Mouse (Mus musculus) 416B (cell line): Measurements from ENCODE around the gene Tex101.
"Not testable (repeated sequence)": the region's sequence is repeated elsewhere in the genome, so short reads cannot be mapped to it uniquely, and the experiment has no call there.

Source experiments
- DNase-seq: peaks from one replicate; pipeline ENCODE4 v3.0.0; 2011; ENCODE audit warnings: low read depth

Tex101 gene

DNA sequence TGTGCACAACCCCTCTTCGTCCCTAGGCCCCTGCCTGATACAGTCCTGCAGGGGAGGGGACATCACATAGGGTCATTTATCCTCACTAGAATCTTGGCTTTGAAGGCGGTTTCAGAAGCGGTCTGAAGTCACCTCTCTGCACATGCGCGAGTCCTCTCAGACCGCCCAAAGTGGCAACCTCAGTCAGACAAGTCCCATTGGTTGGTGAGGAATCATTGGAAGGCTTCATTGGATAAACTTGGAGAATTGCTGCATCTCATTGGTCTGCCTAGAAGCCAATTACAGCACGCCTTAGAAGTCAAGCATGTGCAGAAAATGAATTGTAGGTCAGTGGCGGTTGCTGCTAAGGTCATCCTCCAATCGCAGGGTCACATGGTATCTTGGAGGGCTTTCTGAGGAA is at the start of gene Tex101:
Gene Tex101, minus strand, starts transcription at position 101 of the 400 bp plus-strand sequence.
- DNase-seq = no peak

DNA sequence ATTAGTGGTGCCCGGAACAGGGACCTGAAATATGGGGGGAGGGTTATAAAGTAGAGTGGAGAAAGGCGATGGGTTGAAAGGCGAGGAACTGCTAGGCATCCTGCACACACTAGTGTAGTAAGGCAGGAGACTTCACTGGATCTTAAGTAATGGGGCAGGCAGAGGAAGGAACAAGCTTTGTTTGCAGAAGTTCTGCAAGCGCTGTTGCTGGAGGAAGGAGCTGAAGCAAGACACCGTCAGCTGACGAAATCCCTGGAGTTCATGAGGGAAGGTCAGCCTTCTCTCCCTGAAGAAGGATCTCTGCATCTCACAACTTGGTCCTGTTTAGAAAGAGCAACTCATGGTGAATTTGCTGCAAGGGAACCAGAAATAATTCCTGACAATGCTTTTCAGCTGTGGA is 38.6 kb upstream of the Tex101 start:
- peak; percentile 45 for DNase-seq

DNA sequence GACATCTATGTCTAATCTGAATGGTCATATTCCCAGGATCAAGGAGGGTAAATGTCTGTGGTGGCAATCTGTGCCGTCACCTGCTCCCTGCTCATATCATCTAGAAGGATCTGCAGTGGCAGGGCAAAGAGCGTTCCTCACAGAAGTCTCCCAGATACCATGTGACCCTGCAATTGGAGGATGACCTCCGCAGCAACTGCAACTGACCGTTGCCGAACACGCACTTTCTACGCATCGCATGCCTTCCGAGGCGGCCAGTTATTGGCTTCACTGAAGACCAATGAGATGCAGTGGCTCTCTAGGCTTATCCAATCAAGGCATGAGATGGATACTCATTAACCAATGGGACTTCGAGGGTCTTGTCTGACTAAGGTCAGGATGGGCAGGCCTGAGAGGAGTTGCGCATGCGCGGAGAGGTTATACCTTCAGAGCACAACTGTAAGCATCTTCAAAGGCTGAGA is 32.4 kb upstream of the Tex101 start, which contains the start of gene BC049730:
Gene BC049730, plus strand, starts transcription at position 411 of the 461 bp plus-strand sequence.
- no peak for DNase-seq

- DNase-seq = not testable (repeated sequence)
These were observed 26.4 kb upstream of the Tex101 start for GRCm38 (mm10) chr7:24702841-24703240.

- not testable (repeated sequence) for DNase-seq
These were observed 21.4 kb upstream of the Tex101 start for GRCm38 (mm10) chr7:24697891-24698290.

DNA sequence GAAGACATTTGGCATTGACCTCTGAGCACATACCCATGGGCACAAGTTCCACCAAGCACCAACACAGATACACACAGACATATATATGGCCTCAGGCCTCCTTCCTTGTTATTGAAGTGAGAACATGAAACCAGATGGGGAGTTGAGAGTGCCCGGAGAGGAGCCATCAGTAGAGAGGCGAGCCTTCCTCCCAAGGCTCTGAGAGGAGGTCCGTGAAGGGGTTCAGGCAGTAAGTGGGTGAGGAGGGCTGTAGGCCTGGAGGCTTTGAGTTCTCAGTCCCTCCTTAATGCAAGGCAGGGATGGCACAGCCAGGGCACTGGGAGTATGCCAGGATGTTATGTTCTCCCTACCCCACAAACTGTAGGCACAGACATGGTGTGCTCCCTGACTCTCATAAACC is 16.2 kb upstream of the Tex101 start:
- not testable (repeated sequence) for DNase-seq

- DNase-seq = not testable (repeated sequence)
These were observed 11.0 kb upstream of the Tex101 start for GRCm38 (mm10) chr7:24687519-24687918.

DNA sequence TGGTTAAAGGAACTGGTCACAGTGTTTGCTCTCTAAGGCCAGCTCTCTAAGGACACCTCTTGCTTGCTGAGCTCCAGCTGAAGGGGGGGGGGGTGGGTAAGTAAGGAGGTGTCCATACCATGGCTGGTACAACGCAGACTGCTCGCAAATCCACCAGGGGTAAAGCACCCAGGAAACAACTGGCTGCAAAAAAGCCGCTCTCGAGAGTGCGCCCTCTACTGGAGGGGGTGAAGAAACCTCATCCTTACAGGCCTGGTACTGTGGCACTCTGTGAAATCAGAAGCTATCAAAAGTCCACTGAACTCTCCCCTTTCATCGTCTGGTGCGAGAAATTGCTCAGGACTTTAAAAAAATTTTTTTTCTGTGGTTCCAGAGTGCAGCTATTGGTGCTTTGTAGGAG is 7.6 kb upstream of the Tex101 start:
- DNase-seq = not testable (repeated sequence)

GRCm38 (mm10) chr7:24671944-24672439 is 4.5 kb downstream of the Tex101 start:
- DNase-seq = no peak

DNA sequence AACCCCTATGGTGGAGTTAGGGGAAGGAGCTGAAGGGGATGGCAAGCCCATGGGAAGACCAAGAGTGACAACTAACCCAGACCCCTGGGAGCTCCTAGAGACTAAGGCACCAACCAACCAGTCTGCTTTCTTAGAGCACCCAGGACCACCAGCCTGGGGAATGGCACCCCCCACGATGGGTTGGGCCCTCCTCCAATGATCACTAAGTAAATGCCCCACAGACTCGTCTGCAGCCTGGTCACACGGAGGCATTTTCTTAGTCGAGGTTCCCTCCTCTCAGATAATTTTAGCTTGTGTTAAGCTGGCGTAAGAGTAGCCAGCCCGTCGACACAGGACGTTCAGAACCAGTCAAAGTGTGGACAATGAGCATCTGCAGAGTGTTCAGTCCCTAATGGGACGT is 11.5 kb downstream of the Tex101 start:
- no peak for DNase-seq

- DNase-seq = no peak
These were observed 12.2 kb downstream of the Tex101 start for GRCm38 (mm10) chr7:24664301-24664700.

DNA sequence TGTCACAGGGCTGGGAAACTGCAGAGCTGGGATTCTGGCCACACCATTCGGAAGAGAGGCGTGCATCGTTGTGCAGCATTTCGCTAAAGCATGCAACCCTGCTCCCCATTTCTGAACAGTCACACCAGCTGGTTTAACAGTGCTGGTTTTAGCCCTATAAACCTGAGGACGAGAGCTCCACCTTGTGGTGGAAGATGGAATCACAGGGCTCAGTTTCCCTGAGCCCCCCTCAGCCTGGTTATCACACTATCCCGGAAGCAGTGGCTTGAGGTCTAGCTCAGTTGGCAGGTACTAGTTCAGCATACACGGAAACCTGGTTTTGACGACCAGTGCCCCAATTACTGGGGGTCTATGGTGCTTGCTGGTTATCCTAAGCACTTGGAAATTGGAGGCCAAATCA is 13.9 kb downstream of the Tex101 start:
- peak; percentile 83 for DNase-seq

DNA sequence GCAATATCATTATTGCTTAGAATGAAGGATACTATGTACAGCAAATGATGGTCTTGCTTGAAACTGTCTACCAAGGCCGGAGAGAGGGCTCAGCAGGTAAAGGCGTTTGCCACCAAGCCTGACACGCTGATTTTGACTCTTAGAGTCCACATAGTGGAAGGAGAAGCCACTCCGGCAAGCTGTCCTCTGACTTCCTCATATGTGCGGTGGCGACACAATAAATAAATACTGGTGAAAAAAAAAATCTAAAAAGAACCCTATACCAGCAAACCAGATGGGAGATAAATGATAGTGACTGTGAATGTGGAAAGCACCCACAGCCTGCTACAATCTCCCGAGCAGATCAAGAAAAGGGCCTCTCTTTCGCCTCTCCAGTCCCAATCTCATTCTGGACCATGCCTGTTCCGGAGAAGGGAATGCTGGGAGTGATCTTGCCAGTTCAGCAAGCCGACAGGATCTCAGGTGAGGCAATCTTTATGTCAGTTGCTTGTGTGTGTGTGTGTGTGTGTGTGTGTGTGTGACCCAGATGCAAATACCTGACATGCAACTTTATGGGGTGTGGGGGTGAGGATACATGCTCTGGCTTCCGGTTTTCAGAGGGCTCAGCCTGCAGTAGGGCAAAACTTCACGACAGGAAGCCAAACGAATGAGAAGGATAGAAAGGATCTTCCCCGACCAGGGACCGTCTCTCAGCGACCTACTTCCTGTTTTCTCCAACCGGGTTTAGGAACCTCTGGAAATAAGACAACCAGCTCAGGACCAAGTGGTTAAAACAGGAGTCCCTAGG is 15.2 kb downstream of the Tex101 start:
- DNase-seq = peak; percentile 46

DNA sequence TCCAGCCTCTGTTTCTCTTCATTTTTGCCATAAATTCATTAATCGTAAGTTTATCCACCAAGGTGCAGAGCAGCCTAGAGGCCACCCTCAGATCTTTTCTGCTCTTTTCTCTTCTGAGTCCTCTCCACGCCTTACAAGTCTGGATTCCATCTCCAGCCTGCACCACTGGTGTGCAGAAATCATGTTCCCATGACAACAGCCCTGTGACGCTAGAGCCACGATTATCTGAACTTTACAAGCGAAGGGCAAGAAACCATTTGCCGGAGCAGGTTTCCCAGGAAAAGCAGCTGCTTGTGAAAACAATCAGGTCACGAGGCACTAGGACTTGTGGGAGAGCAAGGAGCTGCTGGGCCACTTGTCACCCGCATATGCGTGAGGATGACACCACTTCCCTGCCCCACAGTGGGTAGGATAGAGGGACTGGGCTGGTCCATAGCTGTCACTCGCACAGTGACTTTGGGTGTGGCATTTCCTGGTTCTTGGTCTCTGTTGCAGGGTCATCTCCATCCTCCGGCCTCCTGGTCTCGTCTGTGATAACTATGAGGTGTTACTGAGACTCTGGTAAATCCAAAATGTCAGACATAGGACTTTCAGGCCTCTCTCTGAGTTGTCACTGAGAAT is 16.6 kb downstream of the Tex101 start:
- no peak for DNase-seq

DNA sequence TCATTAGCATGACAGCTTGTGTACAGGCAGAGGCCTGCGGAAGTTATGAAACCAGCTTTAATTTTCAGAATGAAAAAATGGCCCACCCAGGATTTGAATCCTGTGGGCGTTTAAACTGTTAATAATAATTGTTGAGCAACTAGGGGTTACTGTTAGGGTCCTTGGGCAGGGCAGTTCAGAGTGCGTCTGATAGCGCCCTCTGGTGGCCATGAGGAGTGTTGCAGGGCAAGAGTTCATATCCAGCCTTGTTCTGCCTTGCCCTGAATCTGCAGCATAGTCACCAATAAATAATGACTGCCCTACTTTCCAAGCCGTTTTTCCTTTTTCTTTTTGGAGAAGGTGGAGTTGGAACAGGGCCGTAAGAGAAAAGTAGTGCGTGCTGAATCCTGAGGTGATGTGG is 22.8 kb downstream of the Tex101 start:
- DNase-seq = peak; percentile 61

- DNase-seq = no peak
These were observed 30.0 kb downstream of the Tex101 start for GRCm38 (mm10) chr7:24646486-24646885.

DNA sequence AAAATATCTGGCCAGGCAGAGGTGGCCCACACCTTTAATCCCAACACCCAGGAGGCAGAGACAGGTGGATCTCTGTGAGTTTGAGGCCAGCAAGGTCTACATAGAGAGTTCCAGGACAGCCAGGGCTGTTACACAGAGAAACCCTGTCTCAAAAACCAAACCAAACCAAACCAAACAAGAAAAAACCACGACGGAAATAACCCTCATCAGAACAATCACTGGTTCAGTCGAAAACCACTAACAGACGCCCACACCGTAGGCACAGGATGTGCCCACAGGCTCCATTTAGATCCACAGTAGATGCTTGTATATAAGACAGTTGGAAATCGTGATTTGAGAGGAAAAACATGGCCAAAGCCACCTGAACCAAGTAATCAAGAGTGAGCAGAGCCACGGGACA is 31.5 kb downstream of the Tex101 start:
- DNase-seq = peak; percentile 60

- DNase-seq = no peak
These were observed 32.0 kb downstream of the Tex101 start for GRCm38 (mm10) chr7:24644492-24644891.

DNA sequence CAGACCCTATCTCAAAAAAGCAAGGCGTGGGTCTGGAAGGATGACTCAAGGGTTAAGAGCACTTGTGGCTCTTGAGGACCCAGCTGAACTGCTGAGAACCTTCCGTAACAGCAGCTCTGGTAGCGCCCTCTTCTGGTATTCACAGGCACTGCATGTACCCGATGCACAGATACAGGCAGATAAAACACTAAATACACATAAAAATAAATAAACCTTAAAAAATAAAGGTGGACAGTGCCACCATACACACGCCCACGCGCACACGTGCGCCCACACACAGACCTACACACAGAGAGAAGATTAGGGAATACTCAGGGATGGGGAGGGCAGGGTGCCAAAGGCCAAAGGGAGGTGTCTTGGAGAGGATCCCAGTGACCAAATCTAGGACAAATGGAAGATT is 34.0 kb downstream of the Tex101 start:
- peak; percentile 79 for DNase-seq

DNA sequence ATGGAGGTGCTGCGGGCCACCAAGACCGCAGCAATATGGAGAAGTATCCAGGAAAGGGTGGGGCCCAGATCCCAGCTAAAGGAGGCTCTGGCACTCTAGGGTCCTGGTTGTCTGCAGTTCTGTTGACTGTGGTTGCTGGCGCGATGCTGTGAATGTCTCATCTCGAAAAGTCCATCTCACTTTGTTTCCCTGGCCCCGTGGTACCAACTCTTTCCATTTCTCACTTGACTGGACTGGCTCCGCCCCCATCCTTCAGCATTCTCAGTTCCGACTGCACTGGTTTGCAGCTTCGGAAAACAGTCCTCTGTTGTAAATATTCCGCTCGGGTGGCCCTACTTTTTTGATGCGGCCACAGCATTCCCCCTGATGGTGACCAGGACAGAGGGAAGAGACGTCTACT is 36.0 kb downstream of the Tex101 start:
- DNase-seq = no peak

DNA sequence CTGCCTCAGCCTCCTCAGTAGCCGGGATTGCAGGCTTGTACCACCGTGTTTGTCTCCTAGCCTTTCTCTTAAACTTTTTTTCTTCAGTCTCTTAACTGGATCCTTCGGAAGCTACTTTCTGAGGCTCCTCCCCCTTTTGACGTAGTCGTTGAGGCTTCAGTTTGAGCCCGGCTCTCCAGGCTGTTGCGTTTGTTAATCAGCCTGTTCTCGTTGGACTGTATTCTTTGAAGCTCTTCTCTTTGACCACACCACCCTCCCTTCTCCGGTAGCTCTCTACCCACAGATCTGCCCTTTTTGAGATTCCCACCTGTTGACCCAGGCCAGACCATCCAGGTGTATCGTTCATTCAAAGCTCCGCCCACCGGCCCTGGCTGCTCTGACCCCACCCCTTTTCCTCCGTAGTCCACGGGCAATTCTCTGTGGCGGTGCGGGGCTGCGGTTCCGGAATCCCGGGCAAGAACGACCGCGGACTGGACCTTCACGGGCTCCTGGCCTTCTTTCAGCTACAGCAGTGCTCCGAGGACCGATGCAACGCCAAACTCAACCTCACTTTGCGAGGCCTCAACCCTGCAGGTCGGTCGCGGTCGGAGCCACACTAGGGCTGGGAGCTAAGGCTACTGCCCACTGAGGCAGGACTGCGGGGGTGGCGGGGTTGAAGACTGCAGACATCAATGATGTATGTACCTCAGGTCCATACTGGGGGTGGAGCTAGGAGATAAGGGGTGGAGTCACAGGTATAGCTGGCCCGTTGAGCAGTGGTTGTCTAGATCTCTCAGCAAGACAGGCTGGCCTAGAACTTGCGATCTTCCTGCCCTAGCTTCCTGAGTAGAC is 38.2 kb downstream of the Tex101 start:
- no peak for DNase-seq

DNA sequence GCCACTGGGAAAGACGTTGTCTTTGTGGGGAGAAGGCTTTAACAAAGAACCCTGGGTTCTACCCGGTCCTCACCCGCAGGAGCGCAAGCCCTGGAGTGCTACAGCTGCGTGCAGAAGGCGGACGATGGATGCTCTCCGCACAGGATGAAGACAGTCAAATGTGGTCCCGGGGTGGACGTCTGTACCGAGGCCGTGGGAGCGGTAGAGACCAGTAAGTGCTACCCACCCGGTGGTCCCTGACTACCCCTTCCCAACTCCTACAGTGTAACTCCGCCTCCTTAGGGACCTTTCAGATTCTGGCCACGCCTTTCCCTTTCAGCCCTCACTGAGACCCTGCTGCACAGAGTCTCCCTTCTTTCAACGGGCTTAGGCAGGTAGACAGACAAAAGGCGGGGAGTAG is 39.4 kb downstream of the Tex101 start:
- no peak for DNase-seq
